20 mouse cellular contexts compared by ENCODE assay signal in the genomic region with DNA sequence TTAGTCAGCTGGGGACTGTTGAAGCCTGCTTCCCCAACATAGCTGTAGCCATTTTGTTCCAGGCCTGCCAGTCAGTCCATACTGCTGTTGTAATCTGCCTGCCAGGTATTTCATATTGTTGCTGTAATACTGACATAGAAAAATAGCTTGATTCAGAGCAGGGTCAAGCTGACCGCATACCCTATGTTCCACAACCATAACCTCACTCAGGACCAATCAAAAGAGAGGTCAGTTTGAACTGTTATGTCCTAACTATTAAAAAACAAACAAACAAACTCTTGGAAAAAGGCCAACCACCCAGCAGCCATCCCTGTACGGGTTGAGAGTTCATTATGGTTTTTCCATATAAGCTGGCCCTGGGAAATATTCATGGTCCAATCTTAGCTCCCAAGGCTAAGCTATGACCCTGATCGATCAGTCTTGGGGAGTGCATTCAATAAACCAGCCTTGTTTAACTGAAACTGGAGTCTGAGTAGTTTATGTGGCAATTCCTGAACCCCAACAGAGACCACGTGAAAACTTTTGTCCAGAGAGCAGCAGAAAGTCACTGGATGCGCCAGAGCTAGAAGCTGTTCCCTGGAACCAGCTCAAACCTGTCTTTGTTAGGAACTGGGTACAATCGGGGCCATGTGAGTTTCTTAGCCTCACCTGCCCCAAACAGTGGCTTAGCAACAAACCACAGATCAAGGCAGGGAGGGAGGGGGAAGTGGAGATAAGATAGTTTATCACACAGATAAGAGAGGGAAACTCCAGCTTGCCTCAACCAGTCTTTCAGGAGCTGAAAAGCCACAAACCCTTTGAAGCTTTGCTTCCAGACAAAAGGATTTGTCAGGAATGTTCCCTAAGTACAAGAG.
DNase-seq lines count a peak whose midpoint lies in the region; ATAC-seq and TF ChIP-seq lines count a peak whose summit lies in the region.
"Had no signal": no experiment of that assay in that cellular context is flagged by ENCODE, and none has a peak within 500 bp of the region (broad histone marks: within the 10 kb centered on the region; RNA-seq: fewer than 3 reads in every experiment).

No protein-coding gene starts in this region.

- 55% methylated on average over 6 of the region's 6 CpGs for WGBS in liver, adult 2 months
- WGBS in liver, embryonic 12.5 days (ENCODE audit: insufficient replicate concordance) = 55% methylated on average over 6 of the region's 6 CpGs
- WGBS in intestine, embryonic 16.5 days = 59% methylated on average over 6 of the region's 6 CpGs
- 65% methylated on average over 6 of the region's 6 CpGs for WGBS in stomach, postnatal 0 days
- 78% methylated on average over 6 of the region's 6 CpGs for WGBS in midbrain, embryonic 11.5 days

- TF ChIP-seq EP300 in stomach, postnatal 0 days (optimal IDR thresholded peaks at IDR 0.05) = no peak

- no peak overlapping the region for H3K4me3 ChIP-seq in liver, adult 2 months (ENCODE audit: insufficient read depth, low read depth, low read length)
- H3K4me3 ChIP-seq in liver, embryonic 12.5 days = no peak overlapping the region
- no peak overlapping the region for H3K4me3 ChIP-seq in intestine, embryonic 16.5 days (ENCODE audit: low read length)
- no peak overlapping the region for H3K4me3 ChIP-seq in stomach, postnatal 0 days (ENCODE audit: low read depth, low read length)
- no peak overlapping the region for H3K4me3 ChIP-seq in midbrain, embryonic 11.5 days (ENCODE audit: low read depth, low read length)
- H3K4me3 ChIP-seq: forebrain, embryonic 15.5 days; heart, embryonic 10.5 days; hindbrain, embryonic 12.5 days; limb, embryonic 12.5 days; liver, embryonic 15.5 days; megakaryocyte, embryonic 14.5 days had no signal

- no peaks in the 10 kb centered on the region for H3K27me3 ChIP-seq in liver, adult 2 months (ENCODE audit: control insufficient read depth, insufficient read depth, low read length)
- no peaks in the 10 kb centered on the region; the same call in 1 of the 2 replicates for H3K27me3 ChIP-seq in liver, embryonic 12.5 days (replicated peaks)
- no peaks in the 10 kb centered on the region for H3K27me3 ChIP-seq in intestine, embryonic 16.5 days (replicated peaks; ENCODE audit: control insufficient read depth, insufficient read depth, low read length)
- H3K27me3 ChIP-seq in stomach, postnatal 0 days (ENCODE audit: control insufficient read depth, insufficient read depth, low read length) = no peaks in the 10 kb centered on the region
- H3K27me3 ChIP-seq in midbrain, embryonic 11.5 days (ENCODE audit: control insufficient read depth, insufficient read depth, low read length) = no peaks in the 10 kb centered on the region
- H3K27me3 ChIP-seq: forebrain, embryonic 15.5 days; hindbrain, embryonic 12.5 days; limb, embryonic 12.5 days; liver, embryonic 15.5 days; megakaryocyte, embryonic 14.5 days had no signal

- H3K27ac ChIP-seq in liver, adult 2 months (replicated peaks; ENCODE audit: insufficient read depth, low read depth, low read length) = no peak overlapping the region
- no peak overlapping the region for H3K27ac ChIP-seq in liver, embryonic 12.5 days
- H3K27ac ChIP-seq in intestine, embryonic 16.5 days (ENCODE audit: low read length) = no peak overlapping the region
- no peak overlapping the region for H3K27ac ChIP-seq in stomach, postnatal 0 days (replicated peaks)
- H3K27ac ChIP-seq in midbrain, embryonic 11.5 days (ENCODE audit: low read depth, low read length) = no peak overlapping the region
- H3K27ac ChIP-seq: forebrain, embryonic 15.5 days; heart, embryonic 10.5 days; hindbrain, embryonic 12.5 days; kidney, postnatal 0 days; limb, embryonic 12.5 days; liver, embryonic 15.5 days had no signal

- 0 out of 2 replicates have a peak, but pooled peaks cover 4% of the 10 kb centered on the region for H3K9me3 ChIP-seq in liver, embryonic 12.5 days (replicated peaks)
- no peaks in the 10 kb centered on the region for H3K9me3 ChIP-seq in intestine, embryonic 16.5 days (ENCODE audit: control insufficient read depth, low read length)
- H3K9me3 ChIP-seq in stomach, postnatal 0 days (ENCODE audit: control insufficient read depth, low read length) = no peaks in the 10 kb centered on the region
- no peaks in the 10 kb centered on the region for H3K9me3 ChIP-seq in midbrain, embryonic 11.5 days (ENCODE audit: control insufficient read depth, low read length)
- H3K9me3 ChIP-seq: forebrain, embryonic 15.5 days; heart, embryonic 10.5 days; hindbrain, embryonic 12.5 days; liver, embryonic 15.5 days had no signal

- TF ChIP-seq POLR2A in liver, adult 2 months (IDR thresholded peaks at IDR 0.05; ENCODE audit: extremely low read depth, insufficient read depth, low read length) = no peak

- no peaks in the 10 kb centered on the region; the same call in 1 of the 2 replicates for H3K4me1 ChIP-seq in liver, adult 2 months (ENCODE audit: control insufficient read depth, insufficient read depth, low read length)
- H3K4me1 ChIP-seq in liver, embryonic 12.5 days = no peaks in the 10 kb centered on the region
- no peaks in the 10 kb centered on the region for H3K4me1 ChIP-seq in intestine, embryonic 16.5 days (ENCODE audit: control insufficient read depth, insufficient read depth, low read length)
- H3K4me1 ChIP-seq in stomach, postnatal 0 days (replicated peaks; ENCODE audit: control insufficient read depth, insufficient read depth) = no peaks in the 10 kb centered on the region
- H3K4me1 ChIP-seq in midbrain, embryonic 11.5 days (ENCODE audit: control insufficient read depth, insufficient read depth, low read length) = no peaks in the 10 kb centered on the region
- H3K4me1 ChIP-seq: forebrain, embryonic 15.5 days; heart, embryonic 10.5 days; hindbrain, embryonic 12.5 days; limb, embryonic 12.5 days; liver, embryonic 15.5 days; megakaryocyte, embryonic 14.5 days had no signal

- H3K36me3 ChIP-seq in liver, adult 2 months (ENCODE audit: control insufficient read depth, insufficient read depth, low read length) = no peaks in the 10 kb centered on the region
- no peaks in the 10 kb centered on the region for H3K36me3 ChIP-seq in liver, embryonic 12.5 days
- H3K36me3 ChIP-seq in intestine, embryonic 16.5 days (ENCODE audit: control insufficient read depth, insufficient read depth, low read length) = no peaks in the 10 kb centered on the region
- H3K36me3 ChIP-seq in stomach, postnatal 0 days (ENCODE audit: control insufficient read depth, insufficient read depth, low read length) = no peaks in the 10 kb centered on the region
- no peaks in the 10 kb centered on the region for H3K36me3 ChIP-seq in midbrain, embryonic 11.5 days (ENCODE audit: control insufficient read depth, insufficient read depth, low read length)
- H3K36me3 ChIP-seq: forebrain, embryonic 15.5 days; heart, embryonic 10.5 days; hindbrain, embryonic 12.5 days; limb, embryonic 12.5 days; liver, embryonic 15.5 days had no signal

- H3K4me2 ChIP-seq in liver, embryonic 12.5 days = no peak overlapping the region
- H3K4me2 ChIP-seq in intestine, embryonic 16.5 days (ENCODE audit: low read depth, low read length) = no peak overlapping the region
- H3K4me2 ChIP-seq in stomach, postnatal 0 days (replicated peaks; ENCODE audit: low read depth) = no peak overlapping the region
- H3K4me2 ChIP-seq in midbrain, embryonic 11.5 days = no peak overlapping the region
- H3K4me2 ChIP-seq: forebrain, embryonic 15.5 days; hindbrain, embryonic 12.5 days; limb, embryonic 12.5 days; liver, embryonic 15.5 days had no signal

- DNase-seq in liver, adult 2 months (ENCODE audit: extremely low read depth, low read depth, low spot score) = peak; percentile 71
- DNase-seq in stomach, postnatal 0 days (ENCODE audit: low spot score) = peak; percentile 16
- DNase-seq in urinary bladder, postnatal 10 days (ENCODE audit: low spot score) = no peak
- DNase-seq in midbrain, embryonic 11.5 days (ENCODE audit: low spot score, missing footprints) = no peak
- no peak for DNase-seq in adrenal gland, postnatal 14 days
- DNase-seq: cerebellum, adult 2 months; kidney, adult 11 months; lung, postnatal 10 days; retina, postnatal 1 day; thymus, postnatal 36 days had no signal

- no peak for ATAC-seq in liver, embryonic 12.5 days
- peak; percentile 70 for ATAC-seq in activated CD4-positive, CD25-positive, alpha-beta regulatory T cell, adult 4 months
- peak; percentile 89 for ATAC-seq in intestine, embryonic 16.5 days
- 0 out of 2 replicates have a peak, but pooled peaks have one; percentile 38 for ATAC-seq in stomach, postnatal 0 days (ENCODE audit: low FRiP score, low TSS enrichment)
- no peak for ATAC-seq in midbrain, embryonic 11.5 days (ENCODE audit: low FRiP score)
- ATAC-seq: forebrain, embryonic 15.5 days had no signal

- no peak overlapping the region for H3K9ac ChIP-seq in liver, adult 2 months (ENCODE audit: low read depth, low read length)
- no peak overlapping the region for H3K9ac ChIP-seq in liver, embryonic 12.5 days
- H3K9ac ChIP-seq in intestine, embryonic 16.5 days (ENCODE audit: low read depth, low read length) = no peak overlapping the region
- H3K9ac ChIP-seq in stomach, postnatal 0 days (ENCODE audit: low read length) = no peak overlapping the region
- H3K9ac ChIP-seq in midbrain, embryonic 11.5 days (ENCODE audit: low read length) = no peak overlapping the region
- H3K9ac ChIP-seq: forebrain, embryonic 15.5 days; hindbrain, embryonic 12.5 days; limb, embryonic 12.5 days; liver, embryonic 15.5 days had no signal

- no peak for TF ChIP-seq CTCF in liver, adult 2 months (IDR thresholded peaks at IDR 0.05; ENCODE audit: low read depth, low read length)
- TF ChIP-seq CTCF in stomach, postnatal 0 days (IDR thresholded peaks at IDR 0.05; ENCODE audit: low read depth) = no peak

- no peaks in the 10 kb centered on the region for H3K79me2 ChIP-seq in liver, adult 2 months (ENCODE audit: control insufficient read depth, insufficient read depth, low read length)

Comparison
In these comparisons a context has a peak if more than half of its experiments do, and no peak if none do; other contexts are left out.
1. DNase-seq: peak in liver, adult 2 months (single experiment) and stomach, postnatal 0 days (single experiment); none in urinary bladder, postnatal 10 days (single experiment), midbrain, embryonic 11.5 days (single experiment) and adrenal gland, postnatal 14 days (single experiment).
2. ATAC-seq: peak in activated CD4-positive, CD25-positive, alpha-beta regulatory T cell, adult 4 months (single experiment), intestine, embryonic 16.5 days (single experiment) and stomach, postnatal 0 days (single experiment); none in liver, embryonic 12.5 days (single experiment) and midbrain, embryonic 11.5 days (single experiment).